Mouse (Mus musculus): Measurements from ENCODE around the gene Gm28047. TPM values are rescaled to one million over a fixed set of nuclear protein-coding genes. Genes with fewer than 3 reads are reported as not detected.

Gm28047 gene
- polyA plus RNA-seq, 1 experiment = 7.3 TPM

DNA sequence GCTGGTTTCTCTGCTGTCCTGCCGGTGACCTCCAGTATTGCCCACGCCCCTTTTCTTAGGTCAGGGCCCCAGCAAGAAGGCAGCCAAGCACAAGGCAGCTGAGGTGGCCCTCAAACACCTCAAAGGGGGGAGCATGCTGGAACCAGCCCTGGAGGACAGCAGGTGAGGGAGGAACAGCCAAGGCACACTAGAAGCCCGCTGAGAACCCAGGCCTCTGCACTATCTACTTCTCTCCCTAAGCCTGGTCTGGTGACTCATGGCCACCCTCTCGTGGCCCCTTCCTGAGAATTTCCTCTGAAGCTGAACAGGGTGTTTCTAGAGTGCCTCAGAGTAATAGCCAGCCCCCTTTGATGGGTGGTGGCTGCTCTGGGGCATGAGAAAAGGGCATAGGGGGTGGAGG is 104.5 kb downstream of the Gm28047 start:
- 28% methylated on average over 4 of the region's 4 CpGs for WGBS
- Histone ChIP-seq H3K27ac (ENCODE audit: control insufficient read depth, insufficient read depth, low read depth, low read length, poor library complexity) (no peak overlapping the region), H3K4me3 (replicated peaks; ENCODE audit: control insufficient read depth, low read depth, low read length) (no peak overlapping the region), H3K4me1 (ENCODE audit: control insufficient read depth, insufficient read depth, low read length) (no peaks in the 10 kb centered on the region; the same call in 1 of the 2 replicates)
- TF ChIP-seq CTCF (IDR thresholded peaks at IDR 0.05; ENCODE audit: control insufficient read depth, insufficient read depth, low read length) (no peak), POLR2A (IDR thresholded peaks at IDR 0.05; ENCODE audit: borderline replicate concordance, control insufficient read depth, low read depth, low read length) (no peak)

DNA sequence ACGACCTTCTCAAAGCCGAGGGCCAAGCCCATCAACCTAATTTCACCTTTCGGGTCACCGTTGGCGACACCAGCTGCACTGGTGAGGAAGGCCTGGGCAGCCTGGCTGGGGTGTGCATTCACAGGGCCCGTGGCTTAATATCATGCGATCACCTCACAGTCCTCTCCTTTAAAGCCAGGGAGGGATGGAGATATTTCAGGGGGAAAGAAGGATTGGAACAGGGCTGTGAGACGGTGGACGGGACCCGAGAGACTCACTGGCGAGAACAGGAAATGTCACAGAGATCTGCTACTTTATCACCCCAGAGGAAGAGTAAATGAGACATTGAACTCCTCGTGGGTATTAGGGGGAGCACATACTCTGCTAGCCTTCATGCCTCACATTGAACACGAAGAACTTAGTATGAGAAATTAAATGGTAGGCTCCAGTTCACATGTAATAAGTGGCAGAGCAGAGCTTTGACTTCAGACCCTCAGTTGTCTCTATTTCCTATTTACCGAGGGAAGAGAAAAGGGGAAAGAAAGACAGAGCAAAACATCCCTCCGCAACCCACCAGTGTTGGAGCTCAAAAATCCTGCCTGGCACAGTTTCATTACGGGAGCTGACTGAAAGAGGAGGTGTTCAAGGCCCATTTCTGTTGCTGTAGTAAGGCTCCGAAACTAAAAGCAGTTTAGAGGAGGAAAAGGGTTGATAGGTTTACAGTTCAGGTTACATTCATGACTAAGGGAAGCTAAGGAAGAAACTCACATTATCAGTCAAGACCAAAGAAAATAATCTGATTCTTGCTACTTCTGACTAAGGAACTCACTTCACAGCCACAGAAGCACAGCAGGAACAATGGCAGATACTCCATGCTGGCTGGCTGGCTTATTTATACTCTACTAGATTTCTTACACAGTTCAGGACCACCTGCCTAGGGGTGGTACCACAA is 105.4 kb downstream of the Gm28047 start:
- WGBS = 15% methylated on average over 17 of the region's 17 CpGs
- H3K4me1 ChIP-seq (ENCODE audit: control insufficient read depth, insufficient read depth, low read length) = no peaks in the 10 kb centered on the region; the same call in 1 of the 2 replicates
- peak overlapping the region; percentile 94; the same call in 1 of the 2 replicates for H3K27ac ChIP-seq (ENCODE audit: control insufficient read depth, insufficient read depth, low read depth, low read length, poor library complexity)
- peak overlapping the region; percentile 80 for H3K4me3 ChIP-seq (replicated peaks; ENCODE audit: control insufficient read depth, low read depth, low read length)
- no peak for TF ChIP-seq CTCF (IDR thresholded peaks at IDR 0.05; ENCODE audit: control insufficient read depth, insufficient read depth, low read length)
- TF ChIP-seq POLR2A (IDR thresholded peaks at IDR 0.05; ENCODE audit: borderline replicate concordance, control insufficient read depth, low read depth, low read length) = no peak

DNA sequence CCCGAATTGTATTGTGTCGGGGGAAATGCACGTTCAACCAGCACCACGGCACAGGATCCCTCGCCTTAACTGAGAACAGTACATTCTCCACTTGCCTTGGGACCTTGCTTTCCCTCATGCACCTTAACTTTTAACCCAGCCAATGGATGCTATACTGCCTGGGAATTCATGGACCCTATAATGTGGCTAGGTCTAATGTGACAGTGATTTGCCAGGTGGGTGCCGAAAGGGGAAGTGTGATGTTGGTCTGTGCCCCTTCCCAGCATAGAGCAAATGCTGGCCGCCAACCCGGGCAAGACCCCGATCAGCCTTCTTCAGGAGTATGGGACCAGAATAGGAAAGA is 106.0 kb downstream of the Gm28047 start:
- Histone ChIP-seq H3K27ac (ENCODE audit: control insufficient read depth, insufficient read depth, low read depth, low read length, poor library complexity) (peak overlapping the region; percentile 94), H3K4me3 (replicated peaks; ENCODE audit: control insufficient read depth, low read depth, low read length) (peak overlapping the region; percentile 80), H3K4me1 (ENCODE audit: control insufficient read depth, insufficient read depth, low read length) (no peaks in the 10 kb centered on the region; the same call in 1 of the 2 replicates)
- TF ChIP-seq POLR2A (IDR thresholded peaks at IDR 0.05; ENCODE audit: borderline replicate concordance, control insufficient read depth, low read depth, low read length) (no peak), CTCF (IDR thresholded peaks at IDR 0.05; ENCODE audit: control insufficient read depth, insufficient read depth, low read length) (no peak)
- under 1% methylated on average over 9 of the region's 9 CpGs for WGBS

DNA sequence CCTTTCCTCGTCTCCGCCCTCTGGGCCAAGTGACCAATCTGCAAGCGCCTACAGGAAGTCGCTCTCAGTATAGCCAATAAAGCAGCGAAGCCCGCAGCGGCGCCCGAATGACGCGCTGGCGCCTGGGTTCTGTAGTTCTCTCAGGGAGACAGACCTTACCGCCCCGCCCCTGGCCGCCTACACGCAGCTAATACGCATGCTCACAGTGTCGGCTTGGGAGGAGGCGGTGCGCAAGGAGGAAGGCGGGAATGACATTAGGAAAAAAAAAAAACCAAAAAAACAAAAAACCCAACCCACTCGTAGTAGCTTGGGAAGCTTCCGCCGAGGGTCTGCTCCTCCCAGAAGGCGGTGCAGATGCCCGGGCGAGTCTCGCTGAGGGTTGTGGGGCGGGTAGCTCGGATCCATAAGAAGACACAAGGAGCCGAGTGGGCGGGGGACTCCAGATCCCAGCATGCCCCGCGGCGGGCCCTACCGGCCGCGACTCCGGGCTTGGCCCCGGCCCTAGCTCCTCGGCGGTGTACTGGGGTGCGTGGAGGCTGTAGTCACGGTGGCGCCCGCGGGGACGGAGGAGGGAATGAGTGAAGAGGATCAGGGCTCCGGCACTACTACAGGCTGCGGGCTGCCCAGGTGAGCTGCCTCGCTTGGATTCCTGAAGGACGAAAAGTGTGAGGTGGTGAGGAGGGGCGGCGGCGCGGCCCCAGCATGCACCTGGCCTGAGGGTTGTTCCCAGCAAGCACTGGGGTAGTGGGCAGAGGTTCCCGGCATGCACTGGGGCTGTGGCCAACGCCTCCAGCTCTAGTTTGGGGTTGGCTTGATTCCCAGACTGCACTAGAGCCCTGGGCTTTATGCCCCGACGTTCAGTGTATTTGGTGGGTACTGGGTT is 106.7 kb downstream of the Gm28047 start, which contains the start of gene Tarbp2:
TSS of gene Tarbp2 (plus strand) at position 217 of the 883 bp plus-strand sequence.
- Histone ChIP-seq H3K4me3 (replicated peaks; ENCODE audit: control insufficient read depth, low read depth, low read length) (peak within 1 kb of the TSS; percentile 80), H3K27ac (ENCODE audit: control insufficient read depth, insufficient read depth, low read depth, low read length, poor library complexity) (peak within 1 kb of the TSS; percentile 94), H3K4me1 (ENCODE audit: control insufficient read depth, insufficient read depth, low read length) (no peaks in the 10 kb centered on the region; the same call in 1 of the 2 replicates)
- WGBS = under 1% methylated on average over 60 of the region's 60 CpGs
- TF ChIP-seq POLR2A (IDR thresholded peaks at IDR 0.05; ENCODE audit: borderline replicate concordance, control insufficient read depth, low read depth, low read length) = peak; percentile 75; the same call in 1 of the 2 replicates
- peak; percentile 10; the same call in 1 of the 2 replicates for TF ChIP-seq CTCF (IDR thresholded peaks at IDR 0.05; ENCODE audit: control insufficient read depth, insufficient read depth, low read length)

DNA sequence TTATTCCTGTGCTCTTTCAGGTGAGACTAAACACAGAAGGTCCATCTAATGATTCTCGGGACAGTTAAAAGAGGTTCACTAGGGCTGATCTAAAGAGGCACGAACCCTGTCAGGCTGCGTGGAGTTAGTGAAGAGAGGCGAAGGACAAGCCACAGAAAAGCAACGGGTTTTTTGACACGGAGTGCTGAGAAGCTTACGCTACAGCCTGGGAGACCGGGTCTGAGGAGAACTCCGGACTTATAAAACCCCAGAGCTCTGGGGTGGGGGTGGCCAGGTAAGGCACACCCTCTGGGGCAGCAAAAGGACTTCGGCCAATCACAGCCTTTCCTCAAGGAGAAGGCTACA is 107.3 kb downstream of the Gm28047 start:
- H3K4me1 ChIP-seq (ENCODE audit: control insufficient read depth, insufficient read depth, low read length) = no peaks in the 10 kb centered on the region; the same call in 1 of the 2 replicates
- H3K4me3 ChIP-seq (replicated peaks; ENCODE audit: control insufficient read depth, low read depth, low read length) = peak overlapping the region; percentile 78
- H3K27ac ChIP-seq (ENCODE audit: control insufficient read depth, insufficient read depth, low read depth, low read length, poor library complexity) = no peak overlapping the region
- 0% methylated on average over 10 of the region's 10 CpGs for WGBS
- TF ChIP-seq POLR2A (IDR thresholded peaks at IDR 0.05; ENCODE audit: borderline replicate concordance, control insufficient read depth, low read depth, low read length) (no peak), CTCF (IDR thresholded peaks at IDR 0.05; ENCODE audit: control insufficient read depth, insufficient read depth, low read length) (no peak)

DNA sequence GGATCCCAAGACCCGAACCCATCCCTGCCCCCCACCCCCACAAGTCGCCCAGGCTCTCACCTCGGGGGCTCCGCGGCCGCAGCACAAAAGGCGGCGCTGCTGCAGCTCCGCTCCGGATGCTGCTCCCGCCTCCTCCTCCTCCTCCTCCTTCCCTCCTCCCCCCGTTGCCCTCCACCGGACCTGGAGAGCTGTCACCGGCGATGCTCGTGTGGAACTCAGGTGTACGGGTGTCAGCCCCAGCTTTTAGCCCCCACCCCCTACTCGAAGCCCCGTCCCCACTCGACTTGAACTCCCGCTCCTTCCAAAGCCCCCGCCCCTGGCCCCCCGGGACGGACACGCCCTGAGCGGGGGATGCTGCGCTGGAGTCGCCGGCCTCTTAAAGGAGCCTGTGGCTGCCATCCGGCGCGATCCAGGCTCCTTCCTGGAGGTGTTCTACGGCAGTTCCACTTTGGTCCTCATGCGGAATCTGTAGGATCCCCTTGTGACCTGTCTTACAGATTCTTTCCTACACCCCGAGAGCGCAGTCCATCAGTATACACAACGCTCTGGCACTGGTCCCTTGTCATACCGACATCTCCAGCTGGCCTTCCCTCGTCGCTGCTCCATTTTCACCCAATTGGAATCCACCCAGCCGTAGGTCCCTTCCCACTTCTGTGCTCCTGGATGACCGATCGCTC is 108.0 kb downstream of the Gm28047 start, which contains the start of gene Map3k12:
TSS of gene Map3k12 (minus strand) at position 337 of the 677 bp plus-strand sequence.
- H3K27ac ChIP-seq (ENCODE audit: control insufficient read depth, insufficient read depth, low read depth, low read length, poor library complexity) = no peak within 1 kb of the TSS
- TF ChIP-seq POLR2A (IDR thresholded peaks at IDR 0.05; ENCODE audit: borderline replicate concordance, control insufficient read depth, low read depth, low read length) (no peak), CTCF (IDR thresholded peaks at IDR 0.05; ENCODE audit: control insufficient read depth, insufficient read depth, low read length) (no peak)
- WGBS = under 1% methylated on average over 43 of the region's 43 CpGs
- no peaks in the 10 kb centered on the region; the same call in 1 of the 2 replicates for H3K4me1 ChIP-seq (ENCODE audit: control insufficient read depth, insufficient read depth, low read length)
- H3K4me3 ChIP-seq (replicated peaks; ENCODE audit: control insufficient read depth, low read depth, low read length) = peak within 1 kb of the TSS; percentile 78

DNA sequence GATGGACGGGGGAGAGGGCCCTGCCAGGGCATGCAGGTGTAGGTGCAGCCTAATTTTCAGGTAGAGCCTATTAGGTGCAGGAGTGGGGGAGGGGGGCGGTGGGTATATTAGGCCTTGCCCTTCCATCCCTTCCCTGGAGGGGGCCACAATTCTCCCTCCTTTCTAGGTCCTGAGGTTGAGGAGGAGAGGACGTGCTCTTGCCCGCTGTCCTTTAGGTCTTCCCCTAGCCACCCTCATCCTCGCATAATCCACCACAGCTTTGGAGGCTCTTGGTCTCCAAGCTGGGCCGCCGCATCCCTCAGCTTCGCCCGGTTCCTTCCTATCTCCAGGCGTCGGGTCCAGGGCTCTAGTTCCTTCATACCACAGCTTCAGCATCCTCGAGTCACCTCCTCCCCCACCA is 108.6 kb downstream of the Gm28047 start:
- H3K4me1 ChIP-seq (ENCODE audit: control insufficient read depth, insufficient read depth, low read length) = no peaks in the 10 kb centered on the region; the same call in 1 of the 2 replicates
- H3K27ac ChIP-seq (ENCODE audit: control insufficient read depth, insufficient read depth, low read depth, low read length, poor library complexity) = no peak overlapping the region
- H3K4me3 ChIP-seq (replicated peaks; ENCODE audit: control insufficient read depth, low read depth, low read length) = peak overlapping the region; percentile 63
- TF ChIP-seq CTCF (IDR thresholded peaks at IDR 0.05; ENCODE audit: control insufficient read depth, insufficient read depth, low read length) (no peak), POLR2A (IDR thresholded peaks at IDR 0.05; ENCODE audit: borderline replicate concordance, control insufficient read depth, low read depth, low read length) (no peak)
- 9% methylated on average over 12 of the region's 12 CpGs for WGBS
